Mouse (Mus musculus) MEL (cell line): ENCODE results near the gene 1600002K03Rik. TPM values are rescaled to one million over a fixed set of nuclear protein-coding genes. Genes with fewer than 3 reads are reported as not detected.

Experiments used
- DNase-seq: peaks from one replicate; pipeline ENCODE4 v3.0.0; 2011; ENCODE audit warnings: low read depth, low spot score
- H3K27ac ChIP-seq: 2 replicates; pipeline ENCODE4 v1.5.1; 2012; ENCODE audit warnings: low read depth, mild to moderate bottlenecking, control low read depth, low read length, moderate library complexity; ENCODE audit not compliant: control insufficient read depth
- H3K27me3 ChIP-seq, 2 experiments: fragments of 150-350 bp in 1 of 2; sonication (generic) in 1 of 2; 2 replicates each; pipeline ENCODE4 v1.6.1; 2012; ENCODE audit warnings: low read length in 2 of 2, mild to moderate bottlenecking in 2 of 2, improper control_type of control experiment in 1 of 2, moderate library complexity in 1 of 2; ENCODE audit not compliant: insufficient read depth in 2 of 2, control insufficient read depth in 1 of 2
- H3K36me3 ChIP-seq, 2 experiments: 2 replicates each; pipeline ENCODE4 v1.6.1; 2012 to 2014; ENCODE audit warnings: low read length in 2 of 2, improper control_type of control experiment in 1 of 2, inconsistent platforms in 1 of 2, mild to moderate bottlenecking in 1 of 2; ENCODE audit not compliant: insufficient read depth in 2 of 2, control insufficient read depth in 1 of 2
- H3K4me1 ChIP-seq, 2 experiments: fragments of 150-350 bp in 1 of 2; sonication (generic) in 1 of 2; 2 replicates each; pipeline ENCODE4 v1.6.1; 2012; ENCODE audit warnings: low read length in 2 of 2, improper control_type of control experiment in 1 of 2, mild to moderate bottlenecking in 1 of 2; ENCODE audit not compliant: insufficient read depth in 2 of 2, control insufficient read depth in 1 of 2
- H3K4me3 ChIP-seq, 2 experiments: fragments of 150-350 bp in 1 of 2; sonication (generic) in 1 of 2; 2 replicates each; pipeline ENCODE4 v1.5.1; 2012; ENCODE audit warnings: low read depth in 2 of 2, low read length in 2 of 2, mild to moderate bottlenecking in 2 of 2, moderate library complexity in 2 of 2, control low read depth in 1 of 2, improper control_type of control experiment in 1 of 2; ENCODE audit not compliant: control insufficient read depth in 1 of 2, insufficient read depth in 1 of 2
- H3K79me2 ChIP-seq: 2 replicates; pipeline ENCODE4 v1.6.1; 2012; ENCODE audit warnings: mild to moderate bottlenecking, low read length, moderate library complexity; ENCODE audit not compliant: control insufficient read depth, poor library complexity, insufficient read depth
- H3K9ac ChIP-seq: 2 replicates; pipeline ENCODE4 v1.6.1; 2012; ENCODE audit warnings: low read depth, mild to moderate bottlenecking, control low read depth, low read length, moderate library complexity; ENCODE audit not compliant: control insufficient read depth, poor library complexity, severe bottlenecking
- H3K9me3 ChIP-seq: fragments of 150-350 bp; sonication (generic); replicated peaks from 2 replicates; pipeline ENCODE4 v1.6.1; 2012; ENCODE audit warnings: mild to moderate bottlenecking, low read length, improper control_type of control experiment, moderate library complexity; ENCODE audit not compliant: insufficient read depth
- BHLHE40 ChIP-seq: IDR thresholded peaks from 2 replicates; pipeline ENCODE4 v1.6.1; 2012; ENCODE audit warnings: low read depth, mild to moderate bottlenecking, inconsistent platforms, low read length, improper control_type of control experiment, borderline replicate concordance
- CHD1 ChIP-seq: IDR thresholded peaks from 2 replicates; pipeline ENCODE4 v1.6.1; 2012; ENCODE audit warnings: low read depth, mild to moderate bottlenecking, inconsistent platforms, low read length, improper control_type of control experiment
- CTCF ChIP-seq, 3 experiments: IDR thresholded peaks in 2 of 3; conservative IDR thresholded peaks in 1 of 3; 2 replicates each; pipeline ENCODE4 v1.5.1; 2011 to 2012; ENCODE audit warnings: low read length in 3 of 3, low read depth in 2 of 3, mild to moderate bottlenecking in 2 of 3, improper control_type of control experiment in 1 of 3, inconsistent platforms in 1 of 3, mixed read lengths in 1 of 3, moderate library complexity in 1 of 3; ENCODE audit not compliant: control insufficient read depth in 1 of 3, insufficient read depth in 1 of 3, poor library complexity in 1 of 3, severe bottlenecking in 1 of 3
- ELF1 ChIP-seq: IDR thresholded peaks from 2 replicates; pipeline ENCODE4 v1.6.1; 2014; ENCODE audit warnings: low read depth, mild to moderate bottlenecking, inconsistent platforms, low read length, improper control_type of control experiment, moderate library complexity
- ETS1 ChIP-seq: IDR thresholded peaks from 2 replicates; pipeline ENCODE4 v1.6.1; 2012; ENCODE audit warnings: low read depth, mild to moderate bottlenecking, inconsistent platforms, low read length, improper control_type of control experiment, moderate library complexity
- MAX ChIP-seq: IDR thresholded peaks from 2 replicates; pipeline ENCODE4 v1.6.1; 2011; ENCODE audit warnings: low read length, improper control_type of control experiment
- MAZ ChIP-seq: IDR thresholded peaks from 2 replicates; pipeline ENCODE4 v1.6.1; 2012; ENCODE audit warnings: low read depth, mild to moderate bottlenecking, inconsistent platforms, low read length, improper control_type of control experiment
- MXI1 ChIP-seq: IDR thresholded peaks from 2 replicates; pipeline ENCODE4 v1.6.1; 2011; ENCODE audit warnings: mild to moderate bottlenecking, low read depth, low read length, improper control_type of control experiment
- MYB ChIP-seq: IDR thresholded peaks from 2 replicates; pipeline ENCODE4 v1.6.1; 2011; ENCODE audit warnings: mild to moderate bottlenecking, low read depth, low read length, improper control_type of control experiment
- MYC ChIP-seq: IDR thresholded peaks from 2 replicates; pipeline ENCODE4 v1.6.1; 2011; ENCODE audit warnings: low read depth, mild to moderate bottlenecking, low read length, improper control_type of control experiment, moderate library complexity
- NELFE ChIP-seq: IDR thresholded peaks from 2 replicates; pipeline ENCODE4 v1.6.1; 2011; ENCODE audit warnings: low read depth, low read length, improper control_type of control experiment
- NRF1 ChIP-seq: IDR thresholded peaks from 2 replicates; pipeline ENCODE4 v1.6.1; 2014; ENCODE audit warnings: low read depth, mild to moderate bottlenecking, inconsistent platforms, low read length, improper control_type of control experiment, moderate library complexity; ENCODE audit not compliant: poor library complexity, insufficient read depth, severe bottlenecking
- POLR2AphosphoS2 ChIP-seq: IDR thresholded peaks from 2 replicates; pipeline ENCODE4 v1.6.1; 2011; ENCODE audit warnings: low read length, improper control_type of control experiment
- POLR2AphosphoS5 ChIP-seq: IDR thresholded peaks from 2 replicates; pipeline ENCODE4 v1.6.1; 2012; ENCODE audit warnings: low read depth, borderline replicate concordance, mild to moderate bottlenecking, inconsistent platforms, low read length, moderate library complexity, mixed read lengths
- RAD21 ChIP-seq: IDR thresholded peaks from 2 replicates; pipeline ENCODE4 v1.6.1; 2011; ENCODE audit warnings: mild to moderate bottlenecking, low read depth, low read length, improper control_type of control experiment
- RCOR1 ChIP-seq: IDR thresholded peaks from 2 replicates; pipeline ENCODE4 v1.6.1; 2012; ENCODE audit warnings: low read depth, mild to moderate bottlenecking, inconsistent platforms, low read length, improper control_type of control experiment
- SIN3A ChIP-seq: IDR thresholded peaks from 2 replicates; pipeline ENCODE4 v1.6.1; 2012; ENCODE audit warnings: low read length, improper control_type of control experiment, inconsistent platforms
- SMC3 ChIP-seq: IDR thresholded peaks from 2 replicates; pipeline ENCODE4 v1.6.1; 2011; ENCODE audit warnings: low read depth, low read length, improper control_type of control experiment
- TAL1 ChIP-seq: IDR thresholded peaks from 2 replicates; pipeline ENCODE4 v1.6.1; 2012; ENCODE audit warnings: mild to moderate bottlenecking, inconsistent platforms, low read length, moderate library complexity, mixed read lengths
- TBP ChIP-seq: IDR thresholded peaks from 2 replicates; pipeline ENCODE4 v1.8.0; 2011; ENCODE audit warnings: low read depth, low read length, improper control_type of control experiment
- TCF12 ChIP-seq: IDR thresholded peaks from 2 replicates; pipeline ENCODE4 v1.6.1; 2014; ENCODE audit warnings: low read depth, mild to moderate bottlenecking, inconsistent platforms, low read length, improper control_type of control experiment, moderate library complexity
- ZMIZ1 ChIP-seq: IDR thresholded peaks from 2 replicates; pipeline ENCODE4 v1.6.1; 2012; ENCODE audit warnings: low read depth, mild to moderate bottlenecking, inconsistent platforms, low read length, improper control_type of control experiment, moderate library complexity
- ZNF384 ChIP-seq: IDR thresholded peaks from 2 replicates; pipeline ENCODE4 v1.6.1; 2012; ENCODE audit warnings: low read depth, mild to moderate bottlenecking, inconsistent platforms, low read length, improper control_type of control experiment
- polyA plus RNA-seq, 2 experiments: library from polyadenylated mRNA; stranded (reverse) in 1 of 2; unstranded in 1 of 2; fragments of >175 nt in 1 of 2; fragments of >200 nt in 1 of 2; gene quantifications; 2 replicates each; pipeline versions ENCODE4 v1.2.1 to v1.2.4; 2012; ENCODE audit warnings: low replicate concordance in 2 of 2, low read depth in 1 of 2; ENCODE audit not compliant: insufficient read length in 2 of 2, insufficient read depth in 1 of 2, missing spikeins in 1 of 2
- total RNA-seq: library from RNA; depleted of rRNA; stranded (reverse); fragments of 300-350 nt; gene quantifications from 2 replicates; pipeline ENCODE4 v1.2.3, GENCODE M21; 2012

The 1600002K03Rik gene
- total and polyA plus RNA-seq, 3 experiments = 11.4 to 16.9 TPM; not detected in 1

DNA sequence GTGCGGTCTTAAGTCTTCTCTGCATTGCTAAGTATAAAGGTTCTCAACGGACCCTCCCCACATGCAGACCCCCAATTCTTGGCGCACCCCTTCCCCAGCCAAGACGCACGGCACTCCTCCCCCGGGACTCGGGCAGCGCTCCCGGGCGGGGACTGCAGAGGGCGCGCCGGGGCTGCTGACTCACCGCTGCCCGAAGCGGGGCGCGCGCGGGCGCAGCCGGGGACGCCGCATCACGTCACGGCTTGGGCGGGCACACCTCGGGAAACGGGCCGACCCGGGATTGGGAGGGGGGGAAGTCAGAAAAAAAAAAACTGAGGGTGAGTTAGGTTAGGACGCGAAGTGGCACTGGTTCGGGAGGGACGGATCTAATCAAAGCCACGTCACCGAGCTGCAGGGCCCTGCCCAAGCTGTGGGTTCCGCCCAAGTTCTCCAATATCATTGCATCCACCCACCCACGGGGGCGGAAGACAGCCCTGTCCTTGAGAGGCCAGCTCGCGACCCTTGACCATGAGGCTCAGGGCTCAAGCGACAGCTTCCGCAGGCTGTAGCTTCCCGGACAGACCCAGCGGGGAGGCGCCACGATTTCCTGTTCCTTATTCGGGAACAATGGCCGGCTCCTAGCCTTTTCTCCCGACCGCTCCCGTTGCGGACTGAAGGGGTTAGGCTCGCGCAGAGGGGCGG lies 24.0 kb upstream of the 1600002K03Rik start:
- peak overlapping the region; percentile 86 for H3K27ac ChIP-seq
- peaks cover 0 to 20% of the 10 kb centered on the region in 2 experiments; a peak in 2 of 4 replicates for H3K36me3 ChIP-seq
- H3K27me3 ChIP-seq = no peaks in the 10 kb centered on the region
- H3K9ac ChIP-seq = peak overlapping the region; percentile 77
- peaks cover 0 to 46% of the 10 kb centered on the region in 2 experiments; a peak in 2 of 4 replicates for H3K4me1 ChIP-seq
- peak; percentile 95 for DNase-seq
- H3K9me3 ChIP-seq = no peaks in the 10 kb centered on the region
- H3K79me2 ChIP-seq = peaks cover 38% of the 10 kb centered on the region
- TF ChIP-seq SMC3 (peak; percentile 63), TCF12 (peak; percentile 11; the same call in 1 of the 2 replicates), POLR2AphosphoS2 (peak; percentile 34; the same call in 1 of the 2 replicates), BHLHE40 (no peak), RAD21 (peak; percentile 43), ELF1 (0 out of 2 replicates have a peak, but pooled peaks have one; percentile 22), TBP (no peak), ZMIZ1 (peak; percentile 61; the same call in 1 of the 2 replicates), CTCF (IDR thresholded peaks at IDR 0.05 in 2 of 3, conservative IDR thresholded peaks at IDR 0.05 in 1 of 3; ENCODE audit: control insufficient read depth in 1 of 3, insufficient read depth in 1 of 3, low read depth in 2 of 3, low read length in 3 of 3, poor library complexity in 1 of 3, severe bottlenecking in 1 of 3) (peak; percentile 23 to 88 (median 81); a peak in 5 of 6 replicates), MAX (0 out of 2 replicates have a peak, but pooled peaks have one; percentile 29), MXI1 (peak; percentile 71), CHD1 (0 out of 2 replicates have a peak, but pooled peaks have one; percentile 49), MAZ (peak; percentile 95), SIN3A (peak; percentile 89), ZNF384 (peak; percentile 95), ETS1 (peak; percentile 66), NELFE (peak; percentile 21), TAL1 (no peak), MYB (no peak), RCOR1 (0 out of 2 replicates have a peak, but pooled peaks have one; percentile 8), MYC (peak; percentile 73; the same call in 1 of the 2 replicates), POLR2AphosphoS5 (no peak), NRF1 (peak; percentile 68)
- peak overlapping the region; percentile 62 to 82 for H3K4me3 ChIP-seq
